Mouse (Mus musculus) kidney, adult 8-10 months (tissue): ENCODE measurements at regions not wholly inside any gene's neighbourhood (a gene's known extent, or its start where the extent isn't known, plus 50 kb on each side); places are given as distances from the start of the nearest gene placed in this dataset.

Experiments used
- DNase-seq, 2 experiments: peaks; one replicate each; pipeline ENCODE4 v3.0.0; 2022

DNA sequence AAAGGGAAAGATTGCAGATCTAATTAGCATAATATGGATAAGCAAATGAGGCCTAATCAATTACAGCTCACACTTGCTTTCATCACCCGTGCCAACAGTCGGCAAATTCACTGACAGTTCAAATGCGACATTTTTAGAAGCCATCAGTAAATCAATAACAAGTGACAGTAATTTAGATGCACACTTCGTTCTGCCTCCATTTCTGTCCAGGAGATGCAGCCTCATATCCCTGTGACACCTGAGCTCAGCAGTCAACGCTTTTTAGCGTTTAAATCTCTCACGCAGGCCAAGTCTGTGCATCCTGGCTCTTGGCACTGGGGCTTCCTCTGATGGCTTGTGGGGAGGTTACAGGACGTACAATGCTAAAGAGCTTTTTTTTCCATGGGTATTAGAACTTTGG, 218.0 kb downstream of the Nuf2 start:
- no peak for DNase-seq

GRCm38 (mm10) chr1:169283440-169283839, 247.8 kb downstream of the Nuf2 start:
- DNase-seq = no peak

- DNase-seq = no peak
These were observed 260.5 kb downstream of the Nuf2 start for GRCm38 (mm10) chr1:169270750-169271149.

GRCm38 (mm10) chr1:169263984-169264660, 267.1 kb downstream of the Nuf2 start:
- no peak for DNase-seq

GRCm38 (mm10) chr1:169254250-169254937, 276.9 kb downstream of the Nuf2 start:
- no peak for DNase-seq

GRCm38 (mm10) chr1:169252189-169252588, 279.1 kb downstream of the Nuf2 start:
- DNase-seq = no peak

DNA sequence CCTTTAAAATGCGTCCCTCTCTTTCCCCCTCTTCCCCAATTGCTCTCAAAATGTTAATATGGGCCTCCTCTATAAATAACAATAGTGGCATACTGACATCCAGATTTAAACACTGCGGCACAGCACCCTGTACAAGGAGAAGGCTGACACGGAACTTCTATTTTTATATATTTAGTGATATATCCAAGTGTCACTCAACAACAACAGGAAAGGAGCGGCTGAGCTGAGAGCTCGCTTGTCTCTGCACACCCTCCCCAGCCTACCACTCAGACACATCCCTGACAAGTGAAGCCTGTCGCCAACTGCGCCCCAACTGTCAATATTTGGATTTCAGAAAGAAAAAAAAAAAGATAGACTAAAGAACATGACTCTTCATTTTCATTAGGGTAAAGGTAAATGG, 282.2 kb downstream of the Nuf2 start:
- DNase-seq = no peak

DNA sequence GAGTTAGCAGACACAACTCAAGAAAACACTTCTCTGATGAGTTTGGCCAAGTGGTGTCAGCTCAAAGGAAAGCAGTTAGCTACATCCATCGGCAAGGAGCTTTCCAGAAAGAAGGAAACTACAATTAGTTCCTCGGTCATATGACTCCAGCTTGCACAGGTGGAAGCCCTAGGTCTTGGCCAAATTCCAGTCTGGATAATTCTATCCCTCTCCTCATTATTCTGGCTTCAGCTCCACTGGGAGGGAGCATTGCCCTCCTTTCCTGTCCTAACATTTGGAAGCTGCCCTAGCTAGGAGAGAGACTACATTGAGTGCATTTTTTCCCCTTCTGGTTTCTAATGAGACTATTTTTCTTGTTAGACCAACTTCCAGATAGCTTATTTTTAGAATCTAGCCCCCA, 290.9 kb downstream of the Nuf2 start:
- peak in 1 of 2 experiments; percentile 8 for DNase-seq

GRCm38 (mm10) chr1:169238671-169239090, 292.6 kb downstream of the Nuf2 start:
- peak; percentile 61 to 72 for DNase-seq

- DNase-seq = peak; percentile 35 to 67
These were observed 296.0 kb downstream of the Nuf2 start for GRCm38 (mm10) chr1:169235276-169235681.

DNA sequence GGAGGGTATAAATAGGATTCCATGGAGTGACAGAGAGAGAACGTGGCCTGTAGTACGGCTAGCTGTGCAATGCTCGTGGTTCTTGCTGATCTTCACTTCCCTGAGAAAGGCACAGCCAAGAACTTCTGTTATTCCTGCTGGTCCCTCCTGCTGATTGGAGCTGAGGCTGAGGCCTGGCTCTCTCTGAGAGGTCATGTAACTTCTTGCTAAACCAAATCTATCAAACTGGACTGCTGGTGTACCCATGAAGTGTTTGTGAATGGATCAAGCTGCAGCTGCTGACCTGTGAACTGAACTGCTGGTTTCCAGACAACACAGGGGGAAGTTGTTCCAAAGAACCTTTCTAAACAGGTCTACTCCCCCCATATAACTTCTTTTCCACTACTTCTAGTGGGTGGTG, 297.9 kb downstream of the Nuf2 start:
- DNase-seq = no peak

- DNase-seq = no peak
These were observed 301.2 kb downstream of the Nuf2 start for GRCm38 (mm10) chr1:169230097-169230496.

GRCm38 (mm10) chr1:169224431-169224830, 306.8 kb downstream of the Nuf2 start:
- DNase-seq = peak; percentile 10 to 68

GRCm38 (mm10) chr1:169187658-169188057, 343.6 kb downstream of the Nuf2 start:
- DNase-seq = peak; percentile 22 to 30

DNA sequence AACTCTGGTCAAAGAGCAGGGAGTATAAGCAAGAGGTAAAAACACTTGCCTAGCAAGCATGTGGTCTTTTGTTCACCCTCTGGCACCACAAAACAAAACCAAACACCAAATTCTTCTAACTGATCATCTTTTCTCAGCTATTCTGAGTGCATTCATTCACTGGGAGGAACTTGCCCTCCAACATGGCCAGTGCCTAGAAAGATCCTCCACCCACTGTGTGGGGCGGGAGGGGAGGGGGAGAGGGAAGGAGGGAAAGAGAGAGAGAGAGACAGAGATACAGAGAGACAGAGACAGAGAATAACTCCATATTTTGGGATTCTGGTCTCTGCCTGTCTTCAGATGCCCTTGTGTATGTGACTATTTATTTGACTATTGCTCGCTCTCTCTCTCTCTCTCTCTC, 360.9 kb downstream of the Nuf2 start:
- DNase-seq = no peak

DNA sequence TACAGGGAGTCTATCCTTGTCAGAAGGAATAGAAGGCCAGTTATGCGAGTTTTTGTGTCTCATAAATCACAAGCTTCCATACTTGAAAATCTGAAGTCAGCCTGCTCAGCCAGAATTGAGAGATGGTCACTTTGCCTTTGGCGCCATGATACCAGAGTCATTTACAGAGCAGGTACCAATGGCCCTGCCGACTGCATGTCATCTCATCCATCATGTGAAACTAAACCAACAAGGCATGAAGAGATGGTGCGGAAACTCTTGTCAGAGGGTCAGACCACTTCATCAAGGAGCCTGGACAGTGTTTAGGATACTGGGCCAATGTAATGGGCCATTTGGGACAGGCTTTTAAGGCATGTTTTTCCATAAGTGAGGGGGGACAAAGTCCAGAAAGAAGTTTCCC, 363.2 kb downstream of the Nuf2 start:
- no peak for DNase-seq

GRCm38 (mm10) chr1:169166041-169166850, 365.0 kb downstream of the Nuf2 start:
- peak; percentile 19 to 68 for DNase-seq

DNA sequence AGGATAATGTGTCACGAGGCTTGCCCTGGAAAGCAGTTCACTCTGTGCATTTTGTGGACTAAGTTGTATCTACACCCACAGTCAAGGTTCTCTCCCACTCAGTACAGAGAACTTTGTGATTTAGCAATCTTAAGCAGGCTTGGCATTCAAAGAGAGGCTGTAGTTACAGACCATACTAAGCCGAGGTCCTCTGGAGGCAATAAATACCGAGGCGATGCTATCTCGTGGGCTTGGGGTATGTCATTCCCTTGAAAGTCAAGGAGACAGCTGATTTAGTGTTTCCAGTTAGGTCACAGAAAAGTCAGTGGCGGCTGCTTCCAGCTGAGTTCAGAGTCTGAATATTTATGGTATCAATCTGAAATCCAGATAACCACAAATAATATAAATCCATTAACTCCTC, 370.4 kb downstream of the Nuf2 start:
- peak; percentile 42 to 74 for DNase-seq

GRCm38 (mm10) chr1:169160220-169160619, 371.0 kb downstream of the Nuf2 start:
- peak in 1 of 2 experiments; percentile 58 for DNase-seq

DNA sequence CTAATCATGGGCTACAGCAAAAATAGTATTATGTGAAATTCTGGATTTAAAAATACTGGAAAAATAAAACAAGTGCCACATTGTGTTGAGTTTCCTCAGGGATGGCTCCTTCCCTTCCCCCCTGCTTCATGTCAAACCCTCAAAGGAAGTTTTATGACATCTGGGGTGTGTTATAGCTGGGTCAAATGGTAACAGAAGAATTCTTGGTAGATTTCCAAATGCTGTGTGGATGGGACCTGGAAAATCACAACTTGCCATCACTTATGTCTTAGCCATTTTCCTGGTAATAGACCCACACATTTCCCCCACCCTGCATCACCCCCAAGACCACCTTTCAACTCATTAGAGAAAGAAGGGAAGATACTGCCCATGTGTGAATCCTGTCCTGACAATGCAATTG, 371.5 kb downstream of the Nuf2 start:
- peak; percentile 36 to 69 for DNase-seq

GRCm38 (mm10) chr1:169157496-169157895, 373.8 kb downstream of the Nuf2 start:
- no peak for DNase-seq

DNA sequence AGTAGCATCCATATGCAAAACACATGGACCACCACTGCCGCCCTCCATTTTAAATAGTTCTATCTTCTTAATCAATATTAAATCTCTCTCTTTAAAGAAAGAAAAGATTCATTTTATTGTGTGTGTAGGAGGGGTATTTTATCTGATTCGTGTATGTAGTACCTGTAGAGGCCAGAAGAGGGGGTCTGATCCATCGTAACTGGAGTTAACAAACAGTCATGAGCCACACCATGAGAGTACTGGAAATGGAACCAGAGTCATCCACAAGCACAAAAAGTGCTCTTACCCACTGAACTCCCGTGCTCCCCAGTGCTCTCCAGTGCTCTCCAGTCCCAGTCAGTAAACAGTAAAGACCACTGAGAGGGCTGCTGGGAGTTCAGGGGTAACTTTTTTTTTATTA, 374.4 kb downstream of the Nuf2 start:
- DNase-seq = no peak
